Mouse (Mus musculus) heart, adult 11 months (tissue): ENCODE measurements at regions not wholly inside any gene's neighbourhood (a gene's known extent, or its start where the extent isn't known, plus 50 kb on each side); places are given as distances from the start of the nearest gene placed in this dataset.

Source experiments
- DNase-seq: peaks from one replicate; pipeline ENCODE4 v3.0.0; 2022

DNA sequence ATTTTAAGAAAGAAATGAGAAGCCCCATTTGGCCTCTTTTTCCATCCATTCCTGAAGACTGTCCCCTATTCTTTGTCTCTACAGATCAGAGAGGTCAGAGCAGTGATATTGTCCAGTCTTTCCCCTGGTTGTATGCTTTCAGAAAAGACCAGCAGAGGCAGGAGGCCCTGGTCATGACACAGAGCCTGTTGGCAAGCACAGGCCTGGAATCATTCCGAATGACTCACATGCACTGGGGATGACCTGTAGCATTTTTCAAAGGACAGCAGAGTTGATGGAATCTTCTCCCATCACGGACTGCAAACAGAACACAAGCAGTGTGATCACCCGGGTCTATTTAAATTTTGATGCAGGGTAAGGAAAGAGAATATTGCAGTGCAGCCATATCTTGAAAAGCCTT lies 50.2 kb upstream of the Nxt1 start:
- DNase-seq, result peak; percentile 95

DNA sequence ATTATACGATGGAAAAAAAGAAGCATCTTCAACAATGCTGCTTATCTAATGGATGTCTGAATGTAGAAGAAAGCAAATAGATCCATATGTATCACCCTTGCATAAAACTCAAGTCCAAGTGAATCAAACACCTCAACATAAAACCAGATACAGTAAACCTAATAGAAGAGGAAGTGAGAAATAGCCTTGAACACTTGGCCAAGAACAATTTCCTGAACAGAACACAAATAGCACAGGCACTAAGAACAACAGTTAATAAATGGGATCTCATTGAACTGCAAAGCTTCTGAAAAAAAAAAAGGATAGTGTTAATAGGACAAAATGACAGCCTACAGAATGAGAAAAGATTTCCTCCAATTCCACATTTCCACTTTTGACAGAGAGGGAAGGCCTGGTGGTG lies 60.5 kb upstream of the Nxt1 start:
- no peak for DNase-seq

DNA sequence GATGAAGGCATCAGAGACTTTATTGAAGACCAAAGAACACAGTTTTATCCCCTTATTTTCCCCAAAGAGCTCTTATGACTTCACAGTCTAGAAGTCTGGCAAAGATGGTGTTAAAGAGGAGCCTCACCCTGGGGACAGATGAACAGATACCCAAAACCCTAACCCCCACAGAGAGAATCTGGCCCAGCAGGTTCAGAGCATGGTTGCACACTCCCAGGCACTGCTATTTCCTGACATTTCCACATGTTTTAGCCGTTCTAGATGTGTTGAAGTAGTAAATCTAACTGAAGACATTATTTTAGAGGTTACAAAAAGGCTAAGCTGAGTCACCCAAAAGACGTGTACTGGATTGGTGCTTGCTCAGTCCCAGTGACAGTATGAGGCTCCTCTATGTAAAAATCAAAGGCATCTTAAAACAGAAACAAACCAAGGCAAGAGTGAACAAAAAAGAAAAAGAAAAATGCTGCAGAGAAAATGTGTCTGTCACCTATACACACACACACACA lies 66.9 kb upstream of the Nxt1 start:
- DNase-seq, result peak; percentile 24

DNA sequence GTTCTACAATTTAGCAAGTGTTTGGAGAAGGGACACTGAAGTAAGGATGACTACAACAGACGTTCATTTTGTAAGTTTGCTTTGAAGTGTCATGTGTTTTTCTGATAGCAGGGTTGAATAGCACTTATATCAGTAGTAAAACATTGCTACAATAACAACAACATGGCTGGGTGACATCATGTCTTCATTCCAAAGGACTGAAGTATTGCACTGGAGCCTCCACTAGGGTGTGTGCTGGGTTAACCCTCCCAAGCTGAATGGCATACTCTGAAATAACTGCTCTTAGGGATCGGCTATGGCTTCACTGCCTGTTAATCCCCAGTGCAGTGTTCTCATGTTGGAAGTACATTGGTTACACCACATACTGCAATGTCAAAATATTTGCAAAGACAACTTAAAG lies 68.5 kb upstream of the Nxt1 start:
- DNase-seq, result peak; percentile 90

DNA sequence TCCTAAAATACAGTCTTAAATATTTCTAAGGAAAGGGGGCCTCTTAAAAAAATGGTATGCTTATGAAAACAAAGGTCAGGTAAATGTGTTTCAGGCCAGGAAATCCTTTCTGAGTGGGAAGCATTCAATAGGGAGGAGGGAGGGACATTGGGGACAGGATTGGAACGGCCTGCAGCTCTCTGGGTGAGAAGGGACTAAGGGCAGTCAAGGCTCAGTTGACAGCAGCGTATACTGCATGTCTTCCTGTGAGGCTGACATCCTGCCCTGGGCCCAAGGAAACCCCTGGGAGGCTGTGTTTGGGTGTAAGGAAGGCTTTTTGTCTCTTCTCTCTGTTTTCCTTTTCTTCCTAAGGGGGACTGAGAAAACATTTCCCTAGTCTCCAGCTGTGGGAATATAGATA lies 69.1 kb upstream of the Nxt1 start:
- peak; percentile 93 for DNase-seq

DNA sequence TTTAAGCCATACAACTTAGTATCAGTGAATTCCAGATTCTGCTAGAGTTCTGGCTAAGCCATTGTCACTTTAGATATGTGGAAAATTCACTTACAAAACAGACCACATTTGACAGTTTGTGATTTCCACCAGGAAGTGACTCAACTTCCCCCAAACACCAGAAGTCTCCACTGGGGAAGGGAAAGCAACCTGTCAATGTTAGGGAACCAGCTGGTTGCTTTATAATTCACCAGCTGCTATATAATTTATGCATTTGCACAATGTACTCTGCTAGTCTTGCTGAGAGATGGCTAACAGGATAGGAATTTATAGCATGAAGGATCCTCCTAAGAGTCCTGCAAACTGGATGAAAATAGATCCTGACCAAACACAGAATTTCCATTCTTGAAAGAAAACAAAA lies 72.9 kb upstream of the Nxt1 start:
- DNase-seq, result peak; percentile 89

DNA sequence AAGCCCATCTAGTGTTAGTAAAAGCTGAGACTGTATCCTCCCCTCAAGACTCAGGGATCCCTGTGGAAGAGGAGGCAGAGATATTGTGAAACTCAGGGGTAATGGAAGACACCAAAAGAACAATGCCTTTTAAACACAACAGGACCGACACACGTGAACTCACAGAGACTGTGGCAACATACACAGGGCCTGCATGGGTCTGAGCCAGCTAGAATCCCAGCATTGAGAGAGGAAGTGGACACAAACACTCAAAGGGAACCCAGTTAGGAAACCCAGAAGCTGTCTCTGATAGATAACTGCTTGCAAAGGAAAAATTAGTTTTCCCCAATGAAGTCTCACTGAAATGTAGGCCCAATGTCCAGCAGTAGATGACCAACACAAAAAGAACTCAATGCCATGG lies 75.4 kb upstream of the Nxt1 start:
- peak; percentile 42 for DNase-seq

DNA sequence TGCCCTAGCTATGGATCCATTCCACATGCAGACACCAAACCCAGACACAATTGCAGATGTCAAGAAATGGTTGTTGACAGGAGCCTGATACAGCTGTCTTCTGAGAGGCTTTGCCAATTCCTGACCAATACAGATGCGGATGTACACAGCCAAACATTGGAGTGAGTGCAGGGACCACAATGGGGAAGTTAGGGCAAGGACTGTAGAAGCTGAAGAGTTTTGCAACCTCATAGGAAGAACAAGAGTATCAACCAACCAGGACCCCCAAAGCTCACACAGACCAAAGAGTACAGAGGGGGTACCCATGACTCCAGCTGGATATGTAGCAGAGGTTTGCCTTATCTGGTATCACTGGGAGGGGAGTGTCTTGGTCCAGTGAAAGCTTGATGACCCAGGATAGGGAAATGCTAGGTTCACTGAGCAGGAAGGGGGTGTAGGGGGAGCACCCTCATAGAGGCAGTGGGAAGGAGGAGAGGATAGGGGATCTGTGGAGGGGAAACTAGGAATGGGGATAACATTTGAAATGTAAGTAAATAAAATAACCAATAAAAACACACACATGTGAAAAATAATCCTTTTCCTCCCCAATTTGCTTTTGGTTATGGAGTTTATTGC lies 86.6 kb upstream of the Nxt1 start:
- peak; percentile 72 for DNase-seq

DNA sequence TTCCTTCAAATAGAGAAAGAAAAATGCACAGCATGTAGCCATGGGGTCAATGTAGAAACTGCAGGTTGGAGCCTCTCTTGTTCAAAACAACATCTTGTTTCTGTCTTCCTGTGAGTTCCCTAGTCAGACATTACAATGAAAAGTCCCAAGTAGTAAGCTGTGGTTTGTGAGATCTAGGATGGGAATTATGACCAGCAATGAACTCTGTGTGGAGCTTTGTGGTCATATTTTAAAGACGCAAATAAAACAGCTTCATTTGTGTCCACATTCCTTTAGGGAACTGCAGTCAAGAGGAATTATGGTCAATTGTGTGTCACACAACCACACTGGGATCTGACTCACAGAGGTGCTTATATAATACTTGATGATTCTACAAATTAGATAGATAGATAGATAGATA lies 90.2 kb upstream of the Nxt1 start:
- peak; percentile 22 for DNase-seq

DNA sequence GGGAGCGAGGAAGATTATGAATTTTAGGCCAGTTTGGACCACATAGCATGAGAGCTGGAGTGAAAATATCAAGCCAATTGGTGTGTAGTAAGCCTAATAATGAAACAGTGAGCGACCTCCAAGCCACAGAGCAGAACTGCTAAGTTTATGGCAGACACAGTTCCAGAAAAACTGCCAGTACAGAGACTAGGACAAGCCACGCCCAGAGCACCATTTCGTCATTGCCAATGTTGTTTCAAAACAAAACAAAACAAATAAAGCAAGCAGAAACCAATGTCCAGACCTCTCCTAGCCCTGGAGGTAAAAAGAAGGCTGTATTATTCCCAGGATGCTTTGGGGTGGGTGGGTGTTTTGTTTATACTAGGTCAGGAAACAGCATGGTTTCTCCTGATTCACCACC lies 90.7 kb upstream of the Nxt1 start:
- DNase-seq, result peak; percentile 28

DNA sequence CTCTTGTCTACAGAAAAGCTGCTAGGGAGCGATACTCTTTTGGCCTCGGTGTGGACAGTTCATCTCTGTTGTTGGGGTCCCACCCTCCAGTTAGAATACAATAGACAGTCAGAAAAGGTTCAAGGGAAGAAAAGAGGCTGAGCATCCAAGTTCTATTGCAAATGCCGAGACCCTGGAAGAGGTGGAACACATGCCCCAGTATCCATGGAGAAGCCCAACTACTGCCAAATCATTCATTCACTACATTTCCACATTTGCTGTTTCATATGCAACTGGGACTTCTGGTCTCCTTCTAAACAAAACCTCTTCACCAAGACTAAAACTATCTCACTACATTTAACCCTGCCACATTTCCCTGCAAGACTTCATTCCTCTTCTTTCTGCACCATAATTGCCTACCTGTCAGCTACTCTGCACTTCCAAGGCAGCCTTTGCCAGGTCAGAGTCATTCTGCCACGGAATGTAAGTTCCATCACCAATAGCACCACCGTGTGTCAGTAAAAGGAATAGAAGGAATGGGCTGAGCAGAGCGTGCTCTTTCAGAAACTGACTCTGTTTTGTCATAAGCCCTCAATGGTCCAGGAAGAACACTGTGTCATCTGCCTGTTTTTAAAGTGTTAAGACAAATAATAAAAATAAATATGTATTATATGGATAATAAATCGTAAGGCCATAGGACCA lies 92.0 kb upstream of the Nxt1 start:
- peak; percentile 87 for DNase-seq

DNA sequence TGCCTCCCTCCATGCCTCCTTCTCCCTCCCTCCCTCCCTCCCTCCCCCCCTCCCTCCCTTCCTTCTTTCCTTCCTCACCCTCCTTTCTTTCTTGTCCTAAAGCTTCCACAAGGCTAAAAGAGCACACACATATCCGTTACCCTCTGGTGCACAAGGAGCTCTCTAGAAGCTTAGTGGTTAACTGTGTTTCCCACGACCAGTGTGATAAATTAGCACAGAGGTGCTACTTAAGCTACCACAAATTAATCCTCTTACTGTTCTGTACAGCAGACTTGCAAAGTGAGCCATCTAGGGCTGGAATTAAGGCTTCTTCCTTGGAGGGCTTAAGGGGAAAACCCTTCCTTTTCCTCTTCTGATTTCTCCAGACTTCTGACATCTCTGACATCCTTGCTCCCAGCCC lies 92.8 kb upstream of the Nxt1 start:
- peak; percentile 37 for DNase-seq

DNA sequence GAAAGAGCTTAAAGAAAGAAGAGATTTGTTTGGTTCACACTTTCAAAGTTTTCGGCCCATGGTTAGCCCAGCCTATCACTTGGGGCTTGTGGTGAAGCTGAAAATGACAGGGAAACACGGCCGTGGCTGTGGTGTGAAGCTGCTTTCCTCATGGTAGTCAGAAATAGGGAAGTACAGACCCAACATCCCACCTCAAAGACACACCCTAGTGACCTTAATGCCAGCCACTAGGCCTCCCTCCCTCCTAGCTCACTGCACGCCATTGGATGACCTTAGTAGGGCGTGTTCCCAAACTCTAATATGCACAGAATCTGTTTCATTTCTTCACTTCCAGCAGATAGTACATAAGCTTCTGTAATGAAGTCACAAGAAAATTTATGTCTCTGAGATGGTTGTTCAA lies 93.4 kb upstream of the Nxt1 start:
- DNase-seq, result peak; percentile 64

DNA sequence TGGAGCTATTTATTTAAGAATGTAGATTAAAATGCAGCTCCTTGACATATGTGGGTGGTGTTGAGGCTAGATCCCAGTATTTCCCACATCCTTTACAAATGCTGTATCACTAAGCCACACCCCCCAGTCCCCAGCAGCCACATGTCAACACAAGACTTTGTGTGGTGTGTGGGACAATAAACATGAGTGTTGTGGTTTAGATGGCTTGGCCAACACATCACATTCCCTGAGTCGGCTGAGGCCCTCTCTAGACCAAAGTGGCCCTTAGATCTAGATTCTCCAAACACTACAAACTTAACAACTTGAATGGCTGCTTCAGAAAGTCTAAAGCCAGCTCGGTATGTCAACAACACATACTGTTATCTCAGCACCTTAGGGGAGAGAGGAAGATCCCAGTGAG lies 94.2 kb upstream of the Nxt1 start:
- peak; percentile 18 for DNase-seq

DNA sequence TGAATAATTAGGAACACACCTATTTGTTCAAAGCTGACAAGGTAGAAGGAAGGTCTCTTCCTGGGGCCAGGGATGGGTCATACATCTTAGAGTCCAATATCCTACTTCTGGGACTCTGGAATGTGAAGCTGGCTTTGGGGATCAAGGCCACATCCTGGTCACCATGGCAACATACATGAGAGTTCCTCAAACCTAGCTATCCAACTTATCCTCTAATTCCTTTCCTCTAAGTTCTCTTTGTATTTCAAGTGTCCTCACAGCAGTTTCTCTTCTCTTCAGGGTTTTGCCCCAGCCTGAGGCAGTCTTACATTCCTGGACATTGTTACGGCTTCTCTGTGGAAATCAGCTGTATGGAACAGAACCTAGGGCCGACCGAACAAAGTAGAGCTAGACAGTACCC lies 97.0 kb upstream of the Nxt1 start:
- peak; percentile 72 for DNase-seq

DNA sequence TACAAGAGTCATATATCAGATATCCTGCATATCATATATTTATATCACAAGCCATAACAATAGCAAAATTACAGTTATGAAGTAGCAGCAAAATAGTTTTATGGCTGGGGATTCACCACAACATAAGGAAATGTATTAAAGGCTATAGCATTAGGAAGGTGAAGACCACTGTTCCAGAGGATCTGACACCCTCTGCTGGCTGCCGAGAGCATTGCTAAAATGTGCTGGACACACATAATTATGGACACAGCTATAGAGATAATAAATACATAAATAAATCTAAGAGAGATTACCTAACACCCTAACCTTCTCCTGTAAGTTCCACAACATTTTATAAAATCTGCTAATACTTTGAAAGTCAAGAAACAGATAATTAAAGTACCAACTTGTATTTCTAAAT lies 100.2 kb upstream of the Nxt1 start:
- DNase-seq, result peak; percentile 91

DNA sequence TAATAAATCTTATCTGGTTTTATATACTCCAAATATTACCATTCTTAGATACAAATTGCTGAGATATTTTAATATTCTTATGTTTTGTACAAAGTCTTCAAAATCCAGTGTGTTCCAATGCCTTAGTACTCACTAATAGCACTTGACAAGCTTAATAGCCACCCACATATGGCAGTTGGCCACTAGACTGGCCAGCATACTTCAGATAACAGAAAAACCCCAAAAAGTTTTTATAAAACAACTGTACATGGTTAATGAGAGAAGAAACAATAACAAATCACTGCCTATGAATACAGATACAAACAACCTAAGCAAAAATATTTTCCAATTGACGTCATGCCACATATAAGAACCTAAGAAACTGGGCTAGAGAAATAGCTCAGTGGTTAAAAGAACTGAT lies 100.8 kb upstream of the Nxt1 start:
- no peak for DNase-seq

DNA sequence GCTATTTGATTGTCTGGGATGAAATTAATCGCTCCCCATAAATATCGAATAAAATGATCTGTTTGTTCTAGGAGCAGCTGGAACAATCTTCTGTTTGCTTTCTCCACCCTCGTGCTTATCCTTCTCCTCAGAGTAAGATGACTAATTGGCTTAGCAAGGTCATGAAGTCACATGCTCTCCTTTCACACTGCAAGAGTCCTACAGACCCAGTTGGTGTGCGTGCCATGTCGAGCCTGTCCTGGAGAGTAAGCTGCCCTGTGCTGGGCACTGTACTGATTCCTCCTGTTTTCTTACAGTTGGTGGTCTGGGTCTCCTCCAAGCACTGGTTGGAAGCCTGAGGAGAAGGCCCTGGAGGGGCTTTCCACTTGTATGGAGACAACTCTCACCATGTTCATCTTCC lies 101.4 kb upstream of the Nxt1 start:
- peak; percentile 84 for DNase-seq

DNA sequence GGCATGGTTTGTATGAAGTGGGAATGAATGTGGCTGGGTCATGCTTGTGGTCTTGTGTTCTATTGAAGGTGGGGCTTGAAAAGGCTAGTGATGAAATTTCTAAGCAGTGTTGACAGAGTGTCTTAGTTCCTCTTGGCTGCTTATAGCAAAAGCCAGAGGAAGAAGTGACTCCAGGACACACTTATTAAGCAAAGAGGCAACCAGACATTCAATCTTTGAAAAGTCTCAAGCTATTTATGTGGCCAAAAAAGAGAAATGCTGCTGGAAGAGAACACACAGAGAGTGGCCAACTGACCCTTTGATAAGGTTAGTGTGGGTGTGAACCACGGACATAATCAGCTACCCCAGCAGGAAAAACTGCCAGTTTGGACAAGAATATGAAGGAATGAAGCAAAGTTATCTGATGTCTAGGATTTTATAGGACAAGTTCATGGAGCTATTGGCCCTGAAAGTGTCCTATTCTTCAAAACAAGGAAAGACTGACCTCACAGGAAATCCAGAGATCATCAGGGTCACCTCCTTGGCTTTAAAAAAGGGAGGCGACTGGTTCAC lies 104.4 kb upstream of the Nxt1 start:
- DNase-seq, result peak; percentile 93

DNA sequence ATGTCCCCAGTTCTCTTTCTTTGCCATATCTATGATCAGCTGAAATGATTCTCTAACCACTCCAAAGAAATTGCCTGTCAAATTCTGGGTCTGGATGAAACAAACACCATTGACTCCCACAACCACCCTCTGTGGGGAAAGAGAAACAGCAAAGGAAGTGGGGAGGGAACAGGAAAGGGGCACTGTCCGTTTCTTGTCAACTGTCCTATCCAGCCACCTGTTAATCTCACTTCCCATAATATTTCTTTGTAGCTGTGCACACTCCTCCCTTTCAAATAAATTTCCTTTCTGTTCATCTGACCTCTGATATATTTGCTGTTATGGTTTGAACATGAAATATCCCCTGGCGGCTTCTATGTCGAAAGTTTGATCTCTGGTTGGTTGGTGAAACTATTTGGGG lies 109.0 kb upstream of the Nxt1 start:
- DNase-seq, result peak; percentile 64

DNA sequence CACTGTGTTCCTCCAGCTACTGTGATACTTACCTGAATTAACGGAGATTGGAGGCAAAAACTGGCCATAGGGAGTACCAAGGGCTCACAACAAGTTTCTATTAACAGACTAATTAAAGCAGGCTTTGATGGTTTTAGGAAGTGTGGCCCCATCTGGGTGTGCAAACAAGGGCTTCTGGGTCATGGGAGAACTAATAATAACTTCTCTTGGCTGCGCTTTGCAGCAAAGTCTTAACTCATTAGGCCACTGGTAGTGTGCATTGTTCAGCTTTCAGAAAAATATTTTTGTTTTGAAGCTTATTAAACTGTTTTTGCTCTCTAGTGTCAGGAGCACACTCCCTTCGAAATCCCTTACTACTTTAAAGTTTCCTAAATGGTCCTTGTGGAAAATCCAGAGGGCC lies 110.4 kb upstream of the Nxt1 start:
- DNase-seq, result peak; percentile 90

DNA sequence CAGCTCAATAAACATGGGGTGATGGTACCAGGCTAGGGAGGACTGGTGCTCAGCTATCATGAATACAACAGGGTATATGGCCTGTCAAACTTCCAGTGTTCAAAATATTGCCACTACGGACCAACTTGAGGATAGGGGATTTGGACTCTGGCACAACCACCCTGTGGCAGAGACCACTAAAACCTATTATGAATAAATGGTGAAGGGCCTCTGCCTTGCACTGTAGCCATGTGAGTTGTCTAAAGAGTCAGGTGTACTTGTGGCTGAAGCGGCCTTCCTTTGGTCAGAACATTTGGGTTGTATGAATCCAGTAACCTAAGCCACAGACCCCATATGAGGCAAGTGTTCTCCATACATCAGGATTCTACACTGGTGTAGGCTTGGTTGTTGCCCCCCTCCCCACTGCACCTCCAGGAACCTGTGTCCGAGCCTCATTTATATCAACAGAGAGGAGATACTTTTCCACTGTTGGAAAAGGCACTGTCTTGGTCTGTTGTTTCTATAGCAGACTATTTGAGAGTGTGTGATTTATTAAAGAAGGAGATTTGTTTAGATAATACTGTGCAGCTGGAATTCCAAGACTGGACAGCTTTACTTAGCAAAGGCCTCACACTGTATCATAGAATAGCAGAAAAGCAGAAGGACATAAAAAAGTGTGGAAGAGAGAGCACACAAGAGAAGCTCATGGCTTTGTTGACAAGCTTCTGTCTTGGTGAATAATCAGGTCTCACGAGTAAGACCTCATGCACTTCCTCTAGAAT lies 112.2 kb upstream of the Nxt1 start:
- peak; percentile 79 for DNase-seq

DNA sequence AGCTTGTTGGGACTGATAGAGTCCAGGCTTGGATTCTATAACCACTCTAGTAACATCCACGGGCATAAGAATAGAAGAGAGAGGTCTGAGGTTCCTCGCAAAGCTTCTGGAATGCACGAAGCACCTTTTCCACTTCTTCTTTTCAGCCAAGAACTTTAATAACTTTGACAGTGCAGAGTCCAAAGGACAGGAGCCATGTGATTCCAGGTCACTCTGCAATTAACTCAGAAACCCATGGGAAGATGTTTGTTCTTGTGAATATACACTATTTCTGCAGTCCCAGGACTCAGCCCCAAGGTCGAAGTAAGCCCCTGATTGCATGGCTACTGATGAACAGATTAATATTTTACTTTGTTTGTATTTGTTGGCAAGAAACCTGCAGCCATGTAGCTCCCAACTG lies 113.0 kb upstream of the Nxt1 start:
- DNase-seq, result peak; percentile 17

DNA sequence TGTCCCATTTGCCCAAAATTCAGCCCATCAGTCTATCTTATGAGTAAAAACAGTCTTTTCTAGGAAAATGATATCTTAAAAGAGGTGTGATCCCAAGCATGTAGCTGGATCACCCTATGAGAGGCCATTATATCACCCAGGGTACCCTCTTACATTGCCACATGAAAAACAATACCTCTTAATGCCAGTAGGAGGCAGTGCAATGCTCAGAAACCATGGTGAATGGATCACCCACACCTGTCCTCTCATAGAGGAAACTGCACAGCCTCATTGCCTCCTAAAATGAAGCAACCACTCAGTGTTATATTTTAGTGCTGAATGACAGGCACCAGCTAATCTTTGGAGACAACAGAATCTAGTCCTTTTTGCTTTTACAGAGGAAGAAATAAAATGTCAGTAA lies 114.0 kb upstream of the Nxt1 start:
- peak; percentile 49 for DNase-seq
